In the genomic region with DNA sequence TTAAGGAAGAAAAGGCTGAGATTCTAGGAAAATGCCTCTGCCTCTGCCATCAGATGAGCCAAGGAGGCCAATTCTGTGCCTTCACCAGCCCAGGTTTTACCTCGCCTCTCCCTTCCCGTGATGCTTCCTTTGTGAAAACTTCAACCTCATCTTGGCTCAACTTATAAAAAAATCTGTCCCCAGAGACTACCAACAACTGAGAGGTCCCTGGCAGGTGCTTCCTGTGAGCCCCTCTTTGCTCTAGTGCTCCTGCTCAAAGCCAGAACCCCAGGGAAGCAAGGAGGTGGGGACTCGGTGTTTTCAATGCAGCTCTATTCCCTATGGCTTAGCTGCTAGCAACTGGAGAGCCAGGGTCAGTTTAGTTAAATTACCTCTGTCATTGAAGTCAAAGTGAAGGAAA, we compare ENCODE assay signal across 22 mouse cellular contexts. TPM values are rescaled to one million over a fixed set of nuclear protein-coding genes. Genes with fewer than 3 reads are reported as not detected.
DNase-seq lines count a peak whose midpoint lies in the region; ATAC-seq and TF ChIP-seq lines count a peak whose summit lies in the region.
"Had no signal": no experiment of that assay in that cellular context is flagged by ENCODE, and none has a peak within 500 bp of the region (broad histone marks: within the 10 kb centered on the region; RNA-seq: fewer than 3 reads in every experiment).

No protein-coding gene starts in this region.

- TF ChIP-seq CTCF in forebrain, postnatal 0 days (IDR thresholded peaks at IDR 0.05; ENCODE audit: low read depth): no peak

- H3K27me3 ChIP-seq in forebrain, embryonic 10.5 days (ENCODE audit: poor library complexity, severe bottlenecking): no peaks in the 10 kb centered on the region
- no peaks in the 10 kb centered on the region for H3K27me3 ChIP-seq in forebrain, postnatal 0 days (ENCODE audit: insufficient read depth, low read length)
- no peaks in the 10 kb centered on the region for H3K27me3 ChIP-seq in limb, embryonic 10.5 days (ENCODE audit: low read depth, poor library complexity, severe bottlenecking)
- H3K27me3 ChIP-seq: embryonic facial prominence, embryonic 12.5 days; embryonic facial prominence, embryonic 15.5 days; forebrain, embryonic 12.5 days; forebrain, embryonic 15.5 days; hindbrain, embryonic 12.5 days; hindbrain, embryonic 15.5 days had no signal

- intact Hi-C loops in left cerebral cortex, postnatal 36 days (cut with DNase I): no loop called here

- peaks cover 15% of the 10 kb centered on the region for H3K4me1 ChIP-seq in forebrain, embryonic 10.5 days
- no peaks in the 10 kb centered on the region for H3K4me1 ChIP-seq in forebrain, postnatal 0 days (ENCODE audit: insufficient read depth)
- 0 out of 2 replicates have a peak, but pooled peaks cover 6% of the 10 kb centered on the region for H3K4me1 ChIP-seq in limb, embryonic 10.5 days
- H3K4me1 ChIP-seq: embryonic facial prominence, embryonic 15.5 days; forebrain, embryonic 12.5 days; forebrain, embryonic 15.5 days; hindbrain, embryonic 12.5 days; hindbrain, embryonic 15.5 days had no signal

- H3K4me3 ChIP-seq in forebrain, embryonic 10.5 days: no peak overlapping the region
- no peak overlapping the region for H3K4me3 ChIP-seq in forebrain, postnatal 0 days (ENCODE audit: low read depth, low read length)
- H3K4me3 ChIP-seq in limb, embryonic 10.5 days: no peak overlapping the region
- H3K4me3 ChIP-seq: embryonic facial prominence, embryonic 12.5 days; embryonic facial prominence, embryonic 15.5 days; forebrain, embryonic 12.5 days; forebrain, embryonic 15.5 days; hindbrain, embryonic 12.5 days; hindbrain, embryonic 15.5 days had no signal

- H3K36me3 ChIP-seq in forebrain, embryonic 10.5 days (replicated peaks): no peaks in the 10 kb centered on the region
- H3K36me3 ChIP-seq in forebrain, postnatal 0 days (ENCODE audit: insufficient read depth): no peaks in the 10 kb centered on the region
- H3K36me3 ChIP-seq in limb, embryonic 10.5 days: no peaks in the 10 kb centered on the region
- H3K36me3 ChIP-seq: embryonic facial prominence, embryonic 12.5 days; embryonic facial prominence, embryonic 15.5 days; forebrain, embryonic 12.5 days; forebrain, embryonic 15.5 days; hindbrain, embryonic 12.5 days; hindbrain, embryonic 15.5 days had no signal

- ATAC-seq in forebrain, postnatal 0 days: no peak
- ATAC-seq: activated CD4-positive, CD25-positive, alpha-beta regulatory T cell, adult 4 months; CD4-positive, CD25-positive, alpha-beta regulatory T cell, adult 4 months; forebrain, embryonic 15.5 days had no signal

- no peaks in the 10 kb centered on the region for H3K9me3 ChIP-seq in forebrain, embryonic 10.5 days
- H3K9me3 ChIP-seq in forebrain, postnatal 0 days (ENCODE audit: low read length): no peaks in the 10 kb centered on the region
- no peaks in the 10 kb centered on the region for H3K9me3 ChIP-seq in limb, embryonic 10.5 days (replicated peaks)
- H3K9me3 ChIP-seq: embryonic facial prominence, embryonic 12.5 days; embryonic facial prominence, embryonic 15.5 days; forebrain, embryonic 12.5 days; forebrain, embryonic 15.5 days; hindbrain, embryonic 12.5 days; hindbrain, embryonic 15.5 days had no signal

- peak overlapping the region; percentile 20; the same call in 1 of the 2 replicates for H3K27ac ChIP-seq in forebrain, embryonic 10.5 days
- H3K27ac ChIP-seq in forebrain, postnatal 0 days (ENCODE audit: low read depth, low read length): no peak overlapping the region
- 0 out of 2 replicates have a peak overlapping the region, but pooled peaks have one; percentile 10 for H3K27ac ChIP-seq in limb, embryonic 10.5 days
- H3K27ac ChIP-seq: embryonic facial prominence, embryonic 12.5 days; embryonic facial prominence, embryonic 15.5 days; forebrain, embryonic 12.5 days; forebrain, embryonic 15.5 days; hindbrain, embryonic 12.5 days; hindbrain, embryonic 15.5 days had no signal

- DNase-seq in forebrain, embryonic 10.5 days (ENCODE audit: extremely low spot score, low spot score): no peak
- DNase-seq in forebrain, postnatal 0 days: no peak
- peak; percentile 55 for DNase-seq in A20 (ENCODE audit: low read depth, low spot score)
- DNase-seq in limb, embryonic 10.5 days (ENCODE audit: low spot score): no peak
- DNase-seq in urinary bladder, adult 18-20 months (ENCODE audit: low spot score in 2 of 2): no peak
- no peak for DNase-seq in left cerebral cortex, postnatal 36 days (ENCODE audit: low spot score in 2 of 2)
- DNase-seq: adrenal gland, adult 8-10 months; cerebellum, adult 18-20 months; cerebellum, adult 9-11 months; cerebellum, postnatal 25 days; gastrocnemius, postnatal 10 days; gastrocnemius, postnatal 36 days; heart, adult 11 months had no signal

- H3K4me2 ChIP-seq in forebrain, postnatal 0 days (ENCODE audit: low read depth): no peak overlapping the region
- H3K4me2 ChIP-seq: embryonic facial prominence, embryonic 12.5 days; embryonic facial prominence, embryonic 15.5 days; forebrain, embryonic 12.5 days; forebrain, embryonic 15.5 days; heart, embryonic 11.5 days; hindbrain, embryonic 12.5 days; hindbrain, embryonic 15.5 days had no signal

- WGBS in forebrain, embryonic 10.5 days: 45% methylated on average over 3 of the region's 3 CpGs
- WGBS in forebrain, postnatal 0 days: 46% methylated on average over 3 of the region's 3 CpGs
- 70% methylated on average over 3 of the region's 3 CpGs for WGBS in limb, embryonic 10.5 days

- H3K9ac ChIP-seq in forebrain, postnatal 0 days: no peak overlapping the region
- H3K9ac ChIP-seq: embryonic facial prominence, embryonic 12.5 days; embryonic facial prominence, embryonic 15.5 days; forebrain, embryonic 12.5 days; forebrain, embryonic 15.5 days; hindbrain, embryonic 12.5 days; hindbrain, embryonic 15.5 days had no signal

RNA-seq across cellular contexts. Expression of a gene that starts 10.5 kb away (rescaled TPM):
- polyA plus RNA-seq in forebrain, embryonic 10.5 days (2016; fragmentation: Nextera tagmentation; extraction: Ambion mirVana): 5.4 and 6.3 TPM in 2 replicates
- total RNA-seq in forebrain, postnatal 0 days (2014; rRNA removed): 4.6 and 7.2 TPM in 2 replicates
- 1.7 and 2.3 TPM in 2 replicates for polyA plus RNA-seq in forebrain, postnatal 0 days (2015; fragmentation: Nextera tagmentation; extraction: Ambion mirVana)
- polyA plus RNA-seq in limb, embryonic 10.5 days (2016; fragmentation: Nextera tagmentation; extraction: Ambion mirVana): 3.6 and 5.6 TPM in 2 replicates
- total RNA-seq in left cerebral cortex, postnatal 36 days (2021): 1 to 10 TPM; 4.7 to 4.9 TPM

RNA-seq across cellular contexts. Expression of a gene that starts 23.2 kb away (rescaled TPM):
- 28.7 and 29.2 TPM in 2 replicates for polyA plus RNA-seq in forebrain, embryonic 10.5 days (2016; fragmentation: Nextera tagmentation; extraction: Ambion mirVana)
- 71.3 and 73.3 TPM in 2 replicates for total RNA-seq in forebrain, postnatal 0 days (2014; rRNA removed)
- 43.3 and 51.4 TPM in 2 replicates for polyA plus RNA-seq in forebrain, postnatal 0 days (2015; fragmentation: Nextera tagmentation; extraction: Ambion mirVana)
- 22.8 and 31.1 TPM in 2 replicates for polyA plus RNA-seq in limb, embryonic 10.5 days (2016; fragmentation: Nextera tagmentation; extraction: Ambion mirVana)
- total RNA-seq in left cerebral cortex, postnatal 36 days (2021): 10 to 100 TPM; 31.0 to 39.9 TPM
